Mouse (Mus musculus) midbrain, embryonic 14.5 days (tissue): Measurements from ENCODE around the gene Ccnd3. TPM values are rescaled to one million over a fixed set of nuclear protein-coding genes. Genes with fewer than 3 reads are reported as not detected.
A peak's percentile ranks its signal among the peaks of the same experiment; 100 is the strongest.

Experiments
- ATAC-seq: fragments of 200-750 bp; cut with Nextera tagmentation; 2 replicates; pipeline ENCODE4 v1.8.0; 2017; ENCODE audit warnings: moderate number of reproducible peaks, moderate library complexity; ENCODE audit not compliant: low FRiP score, low TSS enrichment
- DNase-seq: peaks from one replicate; pipeline ENCODE4 v3.0.0-alpha.2; 2015
- H3K27ac ChIP-seq: fragments of 300-500 bp; sonication (generic); replicated peaks from 2 replicates; pipeline ENCODE4 v1.5.1; 2014; ENCODE audit warnings: mild to moderate bottlenecking, low read depth, low read length, moderate library complexity
- H3K27me3 ChIP-seq: fragments of 300-500 bp; sonication (generic); 2 replicates; pipeline ENCODE4 v1.6.1; 2014; ENCODE audit warnings: low read length, control low read depth, mixed read lengths; ENCODE audit not compliant: control insufficient read depth, insufficient read depth
- H3K36me3 ChIP-seq: fragments of 300-500 bp; sonication (generic); 2 replicates; pipeline ENCODE4 v1.6.1; 2014; ENCODE audit warnings: low read length, control low read depth; ENCODE audit not compliant: control insufficient read depth, insufficient read depth
- H3K4me1 ChIP-seq: fragments of 300-500 bp; sonication (generic); 2 replicates; pipeline ENCODE4 v1.6.1; 2014; ENCODE audit warnings: mild to moderate bottlenecking, antibody characterized with exemption, low read length, control low read depth; ENCODE audit not compliant: control insufficient read depth, insufficient read depth
- H3K4me2 ChIP-seq: fragments of 300-500 bp; sonication (generic); 2 replicates; pipeline ENCODE4 v1.6.1; 2014; ENCODE audit warnings: mild to moderate bottlenecking, low read length, moderate library complexity
- H3K4me3 ChIP-seq: fragments of 300-500 bp; sonication (generic); replicated peaks from 2 replicates; pipeline ENCODE4 v1.5.1; 2014; ENCODE audit warnings: low read depth, low read length
- H3K9ac ChIP-seq: fragments of 300-500 bp; sonication (generic); replicated peaks from 2 replicates; pipeline ENCODE4 v1.6.1; 2014; ENCODE audit warnings: mild to moderate bottlenecking, low read length, moderate library complexity
- H3K9me3 ChIP-seq: fragments of 300-500 bp; sonication (generic); 2 replicates; pipeline ENCODE4 v1.6.1; 2016; ENCODE audit warnings: low read length, control low read depth, mixed read lengths; ENCODE audit not compliant: control insufficient read depth
- WGBS: fragments of 180-500 bp; shearing (Covaris S2); extraction: QIAGEN DNeasy Blood & Tissue Kit; methylation state at CpG from one replicate; pipeline ENCODE4 v1.1.7; 2014; 5-methylcytosine and 5-hydroxymethylcytosine counted together
- polyA plus RNA-seq: library from polyadenylated mRNA; unstranded; fragments of >200 nt; fragmentation: Nextera tagmentation; extraction: Ambion mirVana; gene quantifications from 2 replicates; pipeline ENCODE4 v1.2.1, GENCODE M21; 2014

Ccnd3 gene
- polyA plus RNA-seq, 1 experiment from 2014 or later = 67.3 TPM

DNA sequence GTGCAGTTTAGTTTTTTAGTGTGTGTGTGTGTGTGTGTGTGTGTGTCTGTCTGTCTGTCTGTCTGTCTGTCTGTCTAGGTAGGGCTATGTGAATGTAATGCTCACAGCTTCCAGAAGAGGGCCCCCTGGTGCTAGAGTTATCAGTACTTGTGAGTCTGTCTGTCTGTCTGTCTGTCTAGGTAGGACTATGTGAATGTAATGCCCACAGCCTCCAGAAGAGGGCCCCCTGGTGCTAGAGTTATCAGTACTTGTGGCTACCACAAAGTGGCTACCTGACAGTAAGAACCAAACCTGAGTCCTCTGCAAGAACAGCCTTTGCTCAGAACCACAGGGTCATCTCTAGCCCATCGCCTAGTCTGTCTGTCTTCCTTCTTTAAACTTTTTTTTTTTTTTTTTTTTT is 141.8 kb downstream of the Ccnd3 start:
- no peaks in the 10 kb centered on the region for H3K4me1 ChIP-seq
- H3K9me3 ChIP-seq = no peaks in the 10 kb centered on the region
- H3K4me2 ChIP-seq = no peak overlapping the region
- no peak overlapping the region for H3K9ac ChIP-seq
- H3K36me3 ChIP-seq = peaks cover 11% of the 10 kb centered on the region; the same call in 1 of the 2 replicates
- no peak overlapping the region for H3K27ac ChIP-seq
- no peak overlapping the region for H3K4me3 ChIP-seq
- DNase-seq (peak; percentile 65), ATAC-seq (no peak)
- WGBS = 72% methylated on average over 1 of the region's 1 CpGs
- no peaks in the 10 kb centered on the region for H3K27me3 ChIP-seq

GRCm38 (mm10) chr17:47648966-47649365 is 144.1 kb downstream of the Ccnd3 start:
- ATAC-seq (no peak), DNase-seq (no peak)
- no peak overlapping the region for H3K27ac ChIP-seq
- H3K9ac ChIP-seq = no peak overlapping the region
- no peaks in the 10 kb centered on the region for H3K9me3 ChIP-seq
- H3K4me3 ChIP-seq = no peak overlapping the region
- no peaks in the 10 kb centered on the region for H3K27me3 ChIP-seq
- H3K4me1 ChIP-seq = no peaks in the 10 kb centered on the region
- peaks cover 18% of the 10 kb centered on the region; the same call in 1 of the 2 replicates for H3K36me3 ChIP-seq
- WGBS = 33% methylated on average over 4 of the region's 4 CpGs
- H3K4me2 ChIP-seq = no peak overlapping the region

Other genes starting within 250 kb of the Ccnd3 start
- 79.6 and 83.3 TPM in 2 replicates for gene Mrps10, start 136.2 kb upstream of the Ccnd3 start, polyA plus RNA-seq
- gene Guca1b, start 119.7 kb upstream of the Ccnd3 start, polyA plus RNA-seq = 0.30 and 0.69 TPM in 2 replicates
- 0.26 and 0.50 TPM in 2 replicates for gene Guca1a, start 104.5 kb upstream of the Ccnd3 start, polyA plus RNA-seq
- gene AI661453, start 68.4 kb upstream of the Ccnd3 start, polyA plus RNA-seq = 0.05 and 0.15 TPM in 2 replicates
- gene 1700001C19Rik, start 67.7 kb upstream of the Ccnd3 start, polyA plus RNA-seq = 0.72 and 0.76 TPM in 2 replicates
- gene Taf8, start 2.8 kb upstream of the Ccnd3 start, polyA plus RNA-seq = 17.4 and 19.2 TPM in 2 replicates
- gene Bysl, start 106.4 kb downstream of the Ccnd3 start, polyA plus RNA-seq = 32.0 and 33.2 TPM in 2 replicates
- gene Med20, start 106.5 kb downstream of the Ccnd3 start, polyA plus RNA-seq = 48.1 and 49.5 TPM in 2 replicates
- gene Gm20517, start 106.5 kb downstream of the Ccnd3 start, polyA plus RNA-seq = 3.1 and 3.2 TPM in 2 replicates
- gene Usp49, start 125.6 kb downstream of the Ccnd3 start, polyA plus RNA-seq = 7.5 and 7.6 TPM in 2 replicates
- gene Tomm6, start 183.3 kb downstream of the Ccnd3 start, polyA plus RNA-seq = 298 and 333 TPM in 2 replicates
- gene Frs3, start 184.0 kb downstream of the Ccnd3 start, polyA plus RNA-seq = 32.3 and 33.2 TPM in 2 replicates
- gene Gm21981, start 189.4 kb downstream of the Ccnd3 start, polyA plus RNA-seq = 5.4 and 7.2 TPM in 2 replicates
- 2.1 TPM in 1 of 2 replicates, not detected in the other for gene Prickle4, start 189.7 kb downstream of the Ccnd3 start, polyA plus RNA-seq
- not detected in 2 replicates for gene Pgc, start 221.8 kb downstream of the Ccnd3 start, polyA plus RNA-seq
- 1.6 and 2.7 TPM in 2 replicates for gene Tfeb, start 232.0 kb downstream of the Ccnd3 start, polyA plus RNA-seq